Mouse (Mus musculus) testis, adult 2 months (tissue): ENCODE results near the gene Elmsan1.

ENCODE experiments used
- CTCF ChIP-seq: fragments of 200-500 bp; IDR thresholded peaks from 2 replicates; pipeline ENCODE4 v1.5.1; 2012; ENCODE audit warnings: low read depth, mild to moderate bottlenecking, inconsistent platforms, low read length, moderate library complexity; ENCODE audit not compliant: control insufficient read depth, insufficient read depth, insufficient replicate concordance
- POLR2A ChIP-seq: fragments of 200-500 bp; IDR thresholded peaks from 2 replicates; pipeline ENCODE4 v1.6.1; 2012; ENCODE audit warnings: low read depth, mild to moderate bottlenecking, inconsistent platforms, low read length, moderate library complexity; ENCODE audit not compliant: control insufficient read depth

GRCm38 (mm10) chr12:84180701-84181435 is 37.8 kb downstream of the Elmsan1 start:
- TF ChIP-seq CTCF (no peak), POLR2A (no peak)
